Comparison of ENCODE assay signal across 8 mouse cellular contexts in genomic region chr11:120951237-120951636, GRCm38 (mm10). TPM values are rescaled to one million over a fixed set of nuclear protein-coding genes. Genes with fewer than 3 reads are reported as not detected.
DNase-seq lines count a peak whose midpoint lies in the region; ATAC-seq and TF ChIP-seq lines count a peak whose summit lies in the region.

No protein-coding gene starts in this region.

- WGBS in cerebellum, adult 2 months: 4% methylated on average over 8 of the region's 8 CpGs
- 40% methylated on average over 8 of the region's 8 CpGs for WGBS in limb, embryonic 12.5 days
- WGBS in small intestine, adult 2 months: 48% methylated on average over 8 of the region's 8 CpGs

- peak overlapping the region; percentile 79 for H3K9ac ChIP-seq in limb, embryonic 12.5 days (replicated peaks)

- no peak for TF ChIP-seq POLR2A in cerebellum, adult 2 months (IDR thresholded peaks at IDR 0.05; ENCODE audit: borderline replicate concordance, insufficient read depth, low read length)
- no peak for TF ChIP-seq POLR2A in small intestine, adult 2 months (IDR thresholded peaks at IDR 0.05; ENCODE audit: low read depth, low read length)

- no peak overlapping the region for H3K27ac ChIP-seq in cerebellum, adult 2 months (ENCODE audit: insufficient read depth, low read length)
- H3K27ac ChIP-seq in limb, embryonic 12.5 days: peak overlapping the region; percentile 66
- no peak overlapping the region for H3K27ac ChIP-seq in small intestine, adult 2 months (ENCODE audit: insufficient read depth, low read depth, low read length)

- TF ChIP-seq CTCF in cerebellum, adult 2 months (IDR thresholded peaks at IDR 0.05; ENCODE audit: borderline replicate concordance, insufficient read depth, low read depth, low read length): no peak
- no peak for TF ChIP-seq CTCF in small intestine, adult 2 months (IDR thresholded peaks at IDR 0.05; ENCODE audit: extremely low read depth, insufficient read length, insufficient replicate concordance, low read depth, low read length)

- peak overlapping the region; percentile 83 for H3K4me2 ChIP-seq in limb, embryonic 12.5 days

- peaks cover 53% of the 10 kb centered on the region for H3K36me3 ChIP-seq in megakaryocyte, embryonic 14.5 days (replicated peaks; ENCODE audit: low read length)
- H3K36me3 ChIP-seq in limb, embryonic 12.5 days: peaks cover 25% of the 10 kb centered on the region
- no peaks in the 10 kb centered on the region; the same call in 1 of the 2 replicates for H3K36me3 ChIP-seq in small intestine, adult 2 months (ENCODE audit: control insufficient read depth, insufficient read depth, low read length)

- no peaks in the 10 kb centered on the region; the same call in 1 of the 2 replicates for H3K27me3 ChIP-seq in cerebellum, adult 2 months (ENCODE audit: control insufficient read depth, insufficient read depth, low read length)
- no peaks in the 10 kb centered on the region for H3K27me3 ChIP-seq in megakaryocyte, embryonic 14.5 days (replicated peaks)
- H3K27me3 ChIP-seq in limb, embryonic 12.5 days: peaks cover 18% of the 10 kb centered on the region
- H3K27me3 ChIP-seq in small intestine, adult 2 months (ENCODE audit: control insufficient read depth, insufficient read depth, low read length): no peaks in the 10 kb centered on the region

- no peak for ATAC-seq in megakaryocyte, adult 5-6 weeks (ENCODE audit: poor library complexity, severe bottlenecking)
- no peak for ATAC-seq in limb, embryonic 12.5 days (ENCODE audit: insufficient number of reproducible peaks, insufficient read depth, low FRiP score, low TSS enrichment, low read depth)

- peak overlapping the region; percentile 70 for H3K4me3 ChIP-seq in cerebellum, adult 2 months (replicated peaks; ENCODE audit: insufficient read depth, low read depth, low read length)
- H3K4me3 ChIP-seq in megakaryocyte, embryonic 14.5 days (replicated peaks): peak overlapping the region; percentile 97
- H3K4me3 ChIP-seq in limb, embryonic 12.5 days (replicated peaks): peak overlapping the region; percentile 56
- peak overlapping the region; percentile 72 for H3K4me3 ChIP-seq in small intestine, adult 2 months (ENCODE audit: low read depth, low read length)

- no peaks in the 10 kb centered on the region for H3K4me1 ChIP-seq in cerebellum, adult 2 months (ENCODE audit: control insufficient read depth, insufficient read depth, low read length)
- H3K4me1 ChIP-seq in megakaryocyte, embryonic 14.5 days: peaks cover 96% of the 10 kb centered on the region
- peaks cover 45% of the 10 kb centered on the region for H3K4me1 ChIP-seq in limb, embryonic 12.5 days (replicated peaks)
- peaks cover 29% of the 10 kb centered on the region for H3K4me1 ChIP-seq in small intestine, adult 2 months (ENCODE audit: control insufficient read depth, insufficient read depth, insufficient read length, low read length)

- H3K9me3 ChIP-seq in megakaryocyte, embryonic 14.5 days: no peaks in the 10 kb centered on the region
- no peaks in the 10 kb centered on the region for H3K9me3 ChIP-seq in limb, embryonic 12.5 days

- DNase-seq in cerebellum, adult 2 months: no peak
- no peak for DNase-seq in cerebellum, postnatal 36 days
- DNase-seq in ovary, adult 18-20 months (ENCODE audit: low spot score): no peak
- no peak for DNase-seq in frontal cortex, adult 2 months (ENCODE audit: extremely low spot score in 1 of 2, low spot score in 1 of 2)

RNA-seq across cellular contexts. Expression of gene Slc16a3, which starts 3.0 kb away (rescaled TPM):
- polyA plus RNA-seq in cerebellum, adult 2 months (2012; rRNA removed): 1.6 and 1.9 TPM in 2 replicates
- polyA plus RNA-seq in megakaryocyte, embryonic 14.5 days (2012; ENCODE audit: insufficient read depth, low replicate concordance): 673 and 816 TPM in 2 replicates
- 21.4 and 24.6 TPM in 2 replicates for total RNA-seq in megakaryocyte, adult 5-6 weeks (2015)
- 35.2 and 40.7 TPM in 2 replicates for total RNA-seq in megakaryocyte, adult 5-6 weeks (2017)
- 77.0 and 77.4 TPM in 2 replicates for polyA plus RNA-seq in limb, embryonic 12.5 days (2016; fragmentation: Nextera tagmentation; extraction: Ambion mirVana)
- polyA plus RNA-seq in small intestine, adult 2 months (2012; rRNA removed): 56.8 and 68.9 TPM in 2 replicates
- 3.2 and 3.9 TPM in 2 replicates for polyA plus RNA-seq in frontal cortex, adult 2 months (2012; rRNA removed)

RNA-seq across cellular contexts. Expression of gene Ccdc57, which starts 18.6 kb away (rescaled TPM):
- 4.4 TPM in 2 replicates for polyA plus RNA-seq in cerebellum, adult 2 months (2012; rRNA removed)
- polyA plus RNA-seq in megakaryocyte, embryonic 14.5 days (2012; ENCODE audit: insufficient read depth, low replicate concordance): 2.0 TPM in 1 of 2 replicates, not detected in the other
- 0.30 and 1.2 TPM in 2 replicates for total RNA-seq in megakaryocyte, adult 5-6 weeks (2015)
- 2.1 and 2.4 TPM in 2 replicates for total RNA-seq in megakaryocyte, adult 5-6 weeks (2017)
- polyA plus RNA-seq in limb, embryonic 12.5 days (2016; fragmentation: Nextera tagmentation; extraction: Ambion mirVana): 6.4 and 7.2 TPM in 2 replicates
- 0.43 and 0.84 TPM in 2 replicates for polyA plus RNA-seq in small intestine, adult 2 months (2012; rRNA removed)
- 11.3 and 12.8 TPM in 2 replicates for polyA plus RNA-seq in frontal cortex, adult 2 months (2012; rRNA removed)

RNA-seq across cellular contexts. Expression of gene Csnk1d, which starts 39.9 kb away (rescaled TPM):
- polyA plus RNA-seq in cerebellum, adult 2 months (2012; rRNA removed): 110 and 111 TPM in 2 replicates
- polyA plus RNA-seq in megakaryocyte, embryonic 14.5 days (2012; ENCODE audit: insufficient read depth, low replicate concordance): 152 and 176 TPM in 2 replicates
- total RNA-seq in megakaryocyte, adult 5-6 weeks (2015): 56.0 and 64.8 TPM in 2 replicates
- total RNA-seq in megakaryocyte, adult 5-6 weeks (2017): 67.8 and 69.7 TPM in 2 replicates
- 154 and 157 TPM in 2 replicates for polyA plus RNA-seq in limb, embryonic 12.5 days (2016; fragmentation: Nextera tagmentation; extraction: Ambion mirVana)
- 26.5 and 60.8 TPM in 2 replicates for polyA plus RNA-seq in small intestine, adult 2 months (2012; rRNA removed)
- 103 and 105 TPM in 2 replicates for polyA plus RNA-seq in frontal cortex, adult 2 months (2012; rRNA removed)

Comparison
In these comparisons a context has a peak if more than half of its experiments do, and no peak if none do; other contexts are left out.
1. RNA of gene Slc16a3, which starts 3.0 kb away (polyA plus RNA-seq): 673 to 816 TPM in megakaryocyte, embryonic 14.5 days, 77.0 to 77.4 TPM in limb, embryonic 12.5 days and 56.8 to 68.9 TPM in small intestine, adult 2 months; 3.2 to 3.9 TPM in frontal cortex, adult 2 months and 1.6 to 1.9 TPM in cerebellum, adult 2 months; every median in the first group is over 10 times any median in the second.
2. Peak in every context shown above with its lines, with median percentiles within 50 percentile points of each other: H3K4me3 ChIP-seq.